Mouse (Mus musculus) MEL (cell line): ENCODE measurements around the gene Fkbp9. TPM values are rescaled to one million over a fixed set of nuclear protein-coding genes. Genes with fewer than 3 reads are reported as not detected.

Experiments
- DNase-seq: peaks from one replicate; pipeline ENCODE4 v3.0.0; 2011; ENCODE audit warnings: low read depth, low spot score
- H3K27ac ChIP-seq: 2 replicates; pipeline ENCODE4 v1.5.1; 2012; ENCODE audit warnings: low read depth, mild to moderate bottlenecking, control low read depth, low read length, moderate library complexity; ENCODE audit not compliant: control insufficient read depth
- H3K27me3 ChIP-seq, 2 experiments: fragments of 150-350 bp in 1 of 2; sonication (generic) in 1 of 2; 2 replicates each; pipeline ENCODE4 v1.6.1; 2012; ENCODE audit warnings: low read length in 2 of 2, mild to moderate bottlenecking in 2 of 2, improper control_type of control experiment in 1 of 2, moderate library complexity in 1 of 2; ENCODE audit not compliant: insufficient read depth in 2 of 2, control insufficient read depth in 1 of 2
- H3K36me3 ChIP-seq, 2 experiments: 2 replicates each; pipeline ENCODE4 v1.6.1; 2012 to 2014; ENCODE audit warnings: low read length in 2 of 2, improper control_type of control experiment in 1 of 2, inconsistent platforms in 1 of 2, mild to moderate bottlenecking in 1 of 2; ENCODE audit not compliant: insufficient read depth in 2 of 2, control insufficient read depth in 1 of 2
- H3K4me1 ChIP-seq, 2 experiments: fragments of 150-350 bp in 1 of 2; sonication (generic) in 1 of 2; 2 replicates each; pipeline ENCODE4 v1.6.1; 2012; ENCODE audit warnings: low read length in 2 of 2, improper control_type of control experiment in 1 of 2, mild to moderate bottlenecking in 1 of 2; ENCODE audit not compliant: insufficient read depth in 2 of 2, control insufficient read depth in 1 of 2
- H3K4me3 ChIP-seq, 2 experiments: fragments of 150-350 bp in 1 of 2; sonication (generic) in 1 of 2; 2 replicates each; pipeline ENCODE4 v1.5.1; 2012; ENCODE audit warnings: low read depth in 2 of 2, low read length in 2 of 2, mild to moderate bottlenecking in 2 of 2, moderate library complexity in 2 of 2, control low read depth in 1 of 2, improper control_type of control experiment in 1 of 2; ENCODE audit not compliant: control insufficient read depth in 1 of 2, insufficient read depth in 1 of 2
- H3K79me2 ChIP-seq: 2 replicates; pipeline ENCODE4 v1.6.1; 2012; ENCODE audit warnings: mild to moderate bottlenecking, low read length, moderate library complexity; ENCODE audit not compliant: control insufficient read depth, poor library complexity, insufficient read depth
- H3K9ac ChIP-seq: 2 replicates; pipeline ENCODE4 v1.6.1; 2012; ENCODE audit warnings: low read depth, mild to moderate bottlenecking, control low read depth, low read length, moderate library complexity; ENCODE audit not compliant: control insufficient read depth, poor library complexity, severe bottlenecking
- H3K9me3 ChIP-seq: fragments of 150-350 bp; sonication (generic); replicated peaks from 2 replicates; pipeline ENCODE4 v1.6.1; 2012; ENCODE audit warnings: mild to moderate bottlenecking, low read length, improper control_type of control experiment, moderate library complexity; ENCODE audit not compliant: insufficient read depth
- BHLHE40 ChIP-seq: IDR thresholded peaks from 2 replicates; pipeline ENCODE4 v1.6.1; 2012; ENCODE audit warnings: low read depth, mild to moderate bottlenecking, inconsistent platforms, low read length, improper control_type of control experiment, borderline replicate concordance
- CTCF ChIP-seq, 3 experiments: IDR thresholded peaks in 2 of 3; conservative IDR thresholded peaks in 1 of 3; 2 replicates each; pipeline ENCODE4 v1.5.1; 2011 to 2012; ENCODE audit warnings: low read length in 3 of 3, low read depth in 2 of 3, mild to moderate bottlenecking in 2 of 3, improper control_type of control experiment in 1 of 3, inconsistent platforms in 1 of 3, mixed read lengths in 1 of 3, moderate library complexity in 1 of 3; ENCODE audit not compliant: control insufficient read depth in 1 of 3, insufficient read depth in 1 of 3, poor library complexity in 1 of 3, severe bottlenecking in 1 of 3
- E2F4 ChIP-seq: IDR thresholded peaks from 2 replicates; pipeline ENCODE4 v1.6.1; 2011; ENCODE audit warnings: low read depth, low read length, improper control_type of control experiment, borderline replicate concordance
- EP300 ChIP-seq, 2 experiments: IDR thresholded peaks; 2 replicates each; pipeline ENCODE4 v1.6.1; 2011; ENCODE audit warnings: improper control_type of control experiment in 2 of 2, low read length in 2 of 2, low read depth in 1 of 2, mild to moderate bottlenecking in 1 of 2
- ETS1 ChIP-seq: IDR thresholded peaks from 2 replicates; pipeline ENCODE4 v1.6.1; 2012; ENCODE audit warnings: low read depth, mild to moderate bottlenecking, inconsistent platforms, low read length, improper control_type of control experiment, moderate library complexity
- GABPA ChIP-seq: IDR thresholded peaks from 2 replicates; pipeline ENCODE4 v1.6.1; 2012; ENCODE audit warnings: low read depth, mild to moderate bottlenecking, inconsistent platforms, low read length, improper control_type of control experiment, moderate library complexity
- GATA1 ChIP-seq: IDR thresholded peaks from 2 replicates; pipeline ENCODE4 v1.6.1; 2011; ENCODE audit warnings: low read depth, low read length, improper control_type of control experiment
- JUND ChIP-seq: IDR thresholded peaks from 2 replicates; pipeline ENCODE4 v1.6.1; 2011; ENCODE audit warnings: low read depth, mild to moderate bottlenecking, improper control_type of control experiment, low read length
- KAT2A ChIP-seq: conservative IDR thresholded peaks from 2 replicates; pipeline ENCODE4 v1.6.1; 2012; ENCODE audit warnings: low read depth, low read length, improper control_type of control experiment, inconsistent platforms
- MAFK ChIP-seq: IDR thresholded peaks from 2 replicates; pipeline ENCODE4 v1.6.1; 2011; ENCODE audit warnings: low read depth, mild to moderate bottlenecking, low read length, improper control_type of control experiment, borderline replicate concordance
- MAX ChIP-seq: IDR thresholded peaks from 2 replicates; pipeline ENCODE4 v1.6.1; 2011; ENCODE audit warnings: low read length, improper control_type of control experiment
- MAZ ChIP-seq: IDR thresholded peaks from 2 replicates; pipeline ENCODE4 v1.6.1; 2012; ENCODE audit warnings: low read depth, mild to moderate bottlenecking, inconsistent platforms, low read length, improper control_type of control experiment
- MEF2A ChIP-seq: IDR thresholded peaks from 2 replicates; pipeline ENCODE4 v1.6.1; 2014; ENCODE audit warnings: low read depth, mild to moderate bottlenecking, inconsistent platforms, low read length, improper control_type of control experiment; ENCODE audit not compliant: poor library complexity, insufficient replicate concordance, severe bottlenecking; ENCODE audit errors: extremely low read depth
- MXI1 ChIP-seq: IDR thresholded peaks from 2 replicates; pipeline ENCODE4 v1.6.1; 2011; ENCODE audit warnings: mild to moderate bottlenecking, low read depth, low read length, improper control_type of control experiment
- MYB ChIP-seq: IDR thresholded peaks from 2 replicates; pipeline ENCODE4 v1.6.1; 2011; ENCODE audit warnings: mild to moderate bottlenecking, low read depth, low read length, improper control_type of control experiment
- MYC ChIP-seq: IDR thresholded peaks from 2 replicates; pipeline ENCODE4 v1.6.1; 2011; ENCODE audit warnings: low read depth, mild to moderate bottlenecking, low read length, improper control_type of control experiment, moderate library complexity
- NRF1 ChIP-seq: IDR thresholded peaks from 2 replicates; pipeline ENCODE4 v1.6.1; 2014; ENCODE audit warnings: low read depth, mild to moderate bottlenecking, inconsistent platforms, low read length, improper control_type of control experiment, moderate library complexity; ENCODE audit not compliant: poor library complexity, insufficient read depth, severe bottlenecking
- POLR2A ChIP-seq, 2 experiments: IDR thresholded peaks; 2 replicates each; pipeline ENCODE4 v1.6.1; 2011 to 2012; ENCODE audit warnings: low read length in 2 of 2, mild to moderate bottlenecking in 2 of 2, control low read depth in 1 of 2, improper control_type of control experiment in 1 of 2, low read depth in 1 of 2, moderate library complexity in 1 of 2; ENCODE audit not compliant: control insufficient read depth in 1 of 2, insufficient read depth in 1 of 2, poor library complexity in 1 of 2
- POLR2AphosphoS2 ChIP-seq: IDR thresholded peaks from 2 replicates; pipeline ENCODE4 v1.6.1; 2011; ENCODE audit warnings: low read length, improper control_type of control experiment
- POLR2AphosphoS5 ChIP-seq: IDR thresholded peaks from 2 replicates; pipeline ENCODE4 v1.6.1; 2012; ENCODE audit warnings: low read depth, borderline replicate concordance, mild to moderate bottlenecking, inconsistent platforms, low read length, moderate library complexity, mixed read lengths
- RCOR1 ChIP-seq: IDR thresholded peaks from 2 replicates; pipeline ENCODE4 v1.6.1; 2012; ENCODE audit warnings: low read depth, mild to moderate bottlenecking, inconsistent platforms, low read length, improper control_type of control experiment
- SIN3A ChIP-seq: IDR thresholded peaks from 2 replicates; pipeline ENCODE4 v1.6.1; 2012; ENCODE audit warnings: low read length, improper control_type of control experiment, inconsistent platforms
- SMC3 ChIP-seq: IDR thresholded peaks from 2 replicates; pipeline ENCODE4 v1.6.1; 2011; ENCODE audit warnings: low read depth, low read length, improper control_type of control experiment
- TAL1 ChIP-seq: IDR thresholded peaks from 2 replicates; pipeline ENCODE4 v1.6.1; 2012; ENCODE audit warnings: mild to moderate bottlenecking, inconsistent platforms, low read length, moderate library complexity, mixed read lengths
- TBP ChIP-seq: IDR thresholded peaks from 2 replicates; pipeline ENCODE4 v1.8.0; 2011; ENCODE audit warnings: low read depth, low read length, improper control_type of control experiment
- TCF12 ChIP-seq: IDR thresholded peaks from 2 replicates; pipeline ENCODE4 v1.6.1; 2014; ENCODE audit warnings: low read depth, mild to moderate bottlenecking, inconsistent platforms, low read length, improper control_type of control experiment, moderate library complexity
- USF1 ChIP-seq: IDR thresholded peaks from 2 replicates; pipeline ENCODE4 v1.6.1; 2014; ENCODE audit warnings: low read depth, mild to moderate bottlenecking, inconsistent platforms, low read length, improper control_type of control experiment, moderate library complexity
- ZMIZ1 ChIP-seq: IDR thresholded peaks from 2 replicates; pipeline ENCODE4 v1.6.1; 2012; ENCODE audit warnings: low read depth, mild to moderate bottlenecking, inconsistent platforms, low read length, improper control_type of control experiment, moderate library complexity
- ZNF384 ChIP-seq: IDR thresholded peaks from 2 replicates; pipeline ENCODE4 v1.6.1; 2012; ENCODE audit warnings: low read depth, mild to moderate bottlenecking, inconsistent platforms, low read length, improper control_type of control experiment
- polyA plus RNA-seq, 2 experiments: library from polyadenylated mRNA; stranded (reverse) in 1 of 2; unstranded in 1 of 2; fragments of >175 nt in 1 of 2; fragments of >200 nt in 1 of 2; gene quantifications; 2 replicates each; pipeline versions ENCODE4 v1.2.1 to v1.2.4; 2012; ENCODE audit warnings: low replicate concordance in 2 of 2, low read depth in 1 of 2; ENCODE audit not compliant: insufficient read length in 2 of 2, insufficient read depth in 1 of 2, missing spikeins in 1 of 2
- total RNA-seq: library from RNA; depleted of rRNA; stranded (reverse); fragments of 300-350 nt; gene quantifications from 2 replicates; pipeline ENCODE4 v1.2.3, GENCODE M21; 2012

Fkbp9 gene
- total and polyA plus RNA-seq, 3 experiments, result 3.0 to 19.5 TPM; not detected in 1

- Histone ChIP-seq H3K4me1 (peaks cover 8 to 33% of the 10 kb centered on the region in 2 experiments), H3K36me3 (peaks cover 18 to 35% of the 10 kb centered on the region in 2 experiments), H3K4me3 (no peak overlapping the region), H3K27ac (peak overlapping the region; percentile 64), H3K9ac (no peak overlapping the region), H3K27me3 (no peaks in the 10 kb centered on the region), H3K9me3 (no peaks in the 10 kb centered on the region), H3K79me2 (no peaks in the 10 kb centered on the region)
- peak; percentile 80 for DNase-seq
- TF ChIP-seq POLR2AphosphoS5 (no peak), POLR2AphosphoS2 (peak; percentile 36; the same call in 1 of the 2 replicates), E2F4 (no peak), TBP (no peak), USF1 (no peak), BHLHE40 (no peak; the same call in 1 of the 2 replicates), MAZ (peak; percentile 73; the same call in 1 of the 2 replicates), ETS1 (peak; percentile 95), ZMIZ1 (0 out of 2 replicates have a peak, but pooled peaks have one; percentile 42), GABPA (no peak), MAX (no peak), SIN3A (peak; percentile 99), CTCF (IDR thresholded peaks at IDR 0.05 in 2 of 3, conservative IDR thresholded peaks at IDR 0.05 in 1 of 3; ENCODE audit: control insufficient read depth in 1 of 3, insufficient read depth in 1 of 3, low read depth in 2 of 3, low read length in 3 of 3, poor library complexity in 1 of 3, severe bottlenecking in 1 of 3) (no peak), EP300 (IDR thresholded peaks at IDR 0.05; ENCODE audit: low read depth in 1 of 2, low read length in 2 of 2) (peak; percentile 70 to 83), SMC3 (0 out of 2 replicates have a peak, but pooled peaks have one; percentile 2), JUND (no peak), ZNF384 (no peak), TAL1 (no peak), MAFK (no peak), TCF12 (peak; percentile 76), MEF2A (peak; percentile 89; the same call in 1 of the 2 replicates), RCOR1 (peak; percentile 65; the same call in 1 of the 2 replicates), NRF1 (no peak), GATA1 (peak; percentile 83), MYC (no peak), KAT2A (no peak), MXI1 (peak; percentile 77), POLR2A (IDR thresholded peaks at IDR 0.05; ENCODE audit: control insufficient read depth in 1 of 2, insufficient read depth in 1 of 2, low read depth in 1 of 2, low read length in 2 of 2, poor library complexity in 1 of 2) (peak in 1 of 2 experiments; percentile 37; a peak in 1 of 4 replicates), MYB (no peak)
These were observed 47.6 kb downstream of the Fkbp9 start for GRCm38 (mm10) chr6:56879352-56879955.
